Mouse (Mus musculus) lung, postnatal 36 days (tissue): Measurements from ENCODE around the gene Pald1.

Experiments used
- DNase-seq: peaks from one replicate; pipeline ENCODE4 v3.0.0; 2022; ENCODE audit warnings: mixed read lengths

Pald1 gene

DNA sequence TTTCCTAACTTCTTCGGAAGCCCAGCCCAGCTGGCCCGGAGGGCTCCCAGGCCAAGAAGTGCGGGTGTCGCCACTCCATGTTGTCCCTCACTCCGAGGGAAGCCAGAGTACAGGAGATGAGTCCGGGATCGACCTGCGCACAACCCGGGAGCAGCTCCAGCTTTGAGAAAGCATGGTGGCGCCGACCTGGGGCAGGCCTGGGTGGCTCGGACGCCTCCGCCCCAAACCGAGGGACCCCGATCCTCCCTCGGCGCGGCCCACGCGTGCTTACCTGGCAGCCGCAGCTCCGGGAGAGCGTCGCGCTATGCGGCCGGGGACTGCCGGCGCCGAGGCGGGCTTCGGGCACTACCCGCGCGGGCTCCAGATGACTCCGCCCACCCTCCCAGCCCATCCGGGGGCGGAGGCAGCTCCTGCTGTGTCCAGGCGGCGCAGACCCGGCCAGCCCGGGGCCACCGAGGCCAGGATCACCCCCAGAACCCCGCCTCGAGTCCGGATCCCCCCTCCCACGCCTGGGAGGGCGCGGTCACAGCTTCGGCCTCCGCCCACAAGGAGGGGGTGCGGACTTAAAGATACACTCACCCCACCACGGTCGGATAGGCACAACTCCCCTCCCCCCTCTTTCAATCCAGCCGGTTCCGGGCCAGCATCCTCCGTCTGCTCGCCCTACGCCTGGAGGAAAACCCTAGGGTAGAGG lies at the start of gene Pald1:
Gene Pald1 (minus strand): TSS at position 510 of the 694 bp plus-strand sequence.
- DNase-seq, result peak; percentile 91

DNA sequence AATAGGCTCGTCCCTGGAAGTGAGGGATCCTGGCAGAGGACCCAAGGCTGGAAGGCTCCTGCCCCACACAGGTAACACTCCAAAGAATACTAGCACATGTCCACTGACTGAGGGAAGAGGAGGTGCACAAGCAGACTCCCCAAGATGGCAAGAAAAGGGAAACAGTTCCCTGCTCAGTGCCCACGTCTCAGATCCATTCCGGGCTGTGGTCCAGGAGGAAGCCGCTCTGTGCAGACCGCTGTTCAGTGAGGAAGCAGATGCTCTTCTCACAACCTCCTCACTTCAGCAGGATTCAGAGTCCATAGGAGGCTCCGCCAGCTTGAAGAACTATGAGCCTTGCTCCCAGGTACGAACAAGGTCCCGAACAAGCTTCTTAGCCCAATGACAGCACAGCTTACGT lies 48.0 kb upstream of the Pald1 start:
- DNase-seq, result no peak

DNA sequence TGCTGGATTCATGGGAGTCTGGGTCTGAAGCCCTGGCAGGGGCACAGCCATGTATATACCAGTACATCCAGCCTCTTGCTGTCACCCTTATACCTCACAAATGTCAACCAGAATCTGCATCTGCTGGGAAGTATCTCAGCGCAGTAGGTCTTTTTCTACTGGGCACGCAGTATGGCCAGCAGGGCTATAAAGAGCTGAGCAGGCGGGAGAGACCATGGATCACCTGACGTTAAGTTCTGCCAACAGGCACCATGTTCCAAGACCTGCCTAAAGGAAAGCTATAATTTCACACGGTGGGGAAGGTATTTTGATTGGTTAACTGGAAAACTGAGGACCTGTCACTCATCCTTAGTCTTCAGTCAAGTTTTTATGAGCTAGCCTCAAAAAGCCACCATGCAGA lies 45.7 kb upstream of the Pald1 start:
- DNase-seq, result no peak

DNA sequence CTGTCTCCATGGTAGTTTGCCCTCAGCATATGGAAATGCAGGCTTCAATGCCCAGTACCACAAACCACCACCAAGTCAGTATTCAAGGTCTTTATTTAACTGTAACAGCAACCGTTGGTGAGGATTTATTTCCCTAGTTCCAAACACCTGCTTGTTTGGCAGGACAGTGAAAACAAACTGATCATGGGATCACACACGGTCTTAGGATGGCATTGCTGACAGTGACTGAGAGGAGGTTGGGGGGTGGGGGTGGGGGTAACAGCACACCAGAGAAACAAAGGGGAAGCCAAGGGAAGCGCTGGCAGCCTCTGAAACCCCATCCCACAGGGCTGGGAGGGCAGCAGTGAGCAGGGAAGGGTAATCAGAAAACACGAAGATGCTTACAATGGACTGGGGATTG lies 45.1 kb upstream of the Pald1 start:
- no peak for DNase-seq

DNA sequence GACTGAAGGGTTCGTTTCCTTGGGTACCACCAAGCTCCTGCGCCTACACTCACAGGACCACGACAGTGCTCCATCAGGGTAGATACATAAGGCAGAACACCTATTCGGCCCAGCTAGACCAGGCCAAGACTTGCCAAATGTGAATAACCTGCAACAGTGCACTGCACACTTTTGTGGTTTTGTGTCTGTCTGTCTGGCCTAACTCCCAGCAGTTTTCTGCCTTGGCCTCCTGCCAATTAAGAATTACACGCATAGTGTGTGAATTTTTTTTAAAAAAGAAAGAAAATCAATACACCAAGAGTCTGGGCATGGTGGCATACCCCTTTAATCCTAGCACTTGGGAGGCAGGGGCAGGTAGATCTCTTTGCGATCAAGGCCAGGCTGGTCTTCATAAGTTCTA lies 44.6 kb upstream of the Pald1 start:
- DNase-seq, result no peak

DNA sequence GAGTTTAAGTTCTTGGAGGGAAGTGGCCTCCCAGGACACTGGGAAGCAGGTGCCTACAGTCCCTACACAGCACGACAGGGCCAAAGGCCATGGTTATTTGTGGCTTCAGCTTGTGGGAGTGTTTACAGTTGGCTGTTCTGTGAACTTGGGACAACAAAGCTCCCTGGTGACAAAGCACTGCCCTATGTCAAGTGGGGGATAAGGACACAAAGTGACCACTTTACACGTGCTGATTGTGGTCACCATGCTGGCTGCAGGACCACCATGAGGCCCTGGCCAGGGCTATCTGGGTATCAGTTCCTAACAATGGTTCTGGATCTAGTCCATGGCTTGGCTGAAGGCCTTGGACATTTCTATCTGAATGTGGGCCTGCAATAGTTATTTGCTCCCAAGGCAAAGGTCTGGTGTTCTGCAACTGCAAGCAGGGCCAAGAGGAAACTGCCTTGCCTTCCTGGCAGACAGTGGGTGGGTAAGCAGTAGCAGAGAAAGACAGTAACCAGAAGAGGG lies 43.0 kb upstream of the Pald1 start:
- DNase-seq, result peak; percentile 65

DNA sequence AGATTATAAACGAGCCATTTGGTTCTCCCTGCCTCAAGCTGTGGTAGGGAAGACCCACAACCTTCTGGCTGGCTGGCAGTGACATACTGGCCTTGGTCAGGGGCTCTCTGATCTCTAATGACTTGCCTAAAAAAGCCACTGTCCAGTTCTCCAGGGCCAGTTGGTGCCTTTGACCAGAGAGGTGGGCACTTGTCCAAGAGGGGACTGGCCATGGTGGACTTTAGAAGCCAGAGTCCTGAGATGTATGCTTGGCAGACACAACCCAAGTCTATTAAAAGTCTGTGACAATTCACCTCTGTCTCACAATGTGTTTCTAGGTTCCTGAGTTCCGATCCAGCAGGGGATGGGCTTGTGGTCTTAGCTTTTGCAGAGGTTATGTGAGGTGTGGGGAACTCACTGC lies 41.7 kb upstream of the Pald1 start:
- no peak for DNase-seq

DNA sequence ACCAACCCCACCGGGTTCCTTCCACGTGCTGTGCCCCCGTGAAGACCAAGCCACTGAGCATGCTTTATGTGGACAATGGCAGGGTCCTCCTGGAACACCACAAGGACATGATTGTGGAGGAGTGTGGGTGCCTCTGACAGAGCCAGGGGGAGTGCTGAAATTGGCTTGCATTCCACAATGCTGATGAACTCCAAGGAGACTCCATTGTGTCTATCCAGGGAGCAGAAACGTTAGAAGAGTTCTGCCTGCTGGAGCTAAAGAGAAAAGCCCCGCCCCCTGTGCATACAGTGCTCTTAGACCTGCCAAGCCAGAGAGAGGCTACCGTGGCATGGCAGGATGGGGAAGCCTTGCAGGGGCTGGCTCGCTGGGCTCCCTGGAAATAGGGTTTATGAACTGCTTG lies 41.2 kb upstream of the Pald1 start:
- DNase-seq, result no peak

DNA sequence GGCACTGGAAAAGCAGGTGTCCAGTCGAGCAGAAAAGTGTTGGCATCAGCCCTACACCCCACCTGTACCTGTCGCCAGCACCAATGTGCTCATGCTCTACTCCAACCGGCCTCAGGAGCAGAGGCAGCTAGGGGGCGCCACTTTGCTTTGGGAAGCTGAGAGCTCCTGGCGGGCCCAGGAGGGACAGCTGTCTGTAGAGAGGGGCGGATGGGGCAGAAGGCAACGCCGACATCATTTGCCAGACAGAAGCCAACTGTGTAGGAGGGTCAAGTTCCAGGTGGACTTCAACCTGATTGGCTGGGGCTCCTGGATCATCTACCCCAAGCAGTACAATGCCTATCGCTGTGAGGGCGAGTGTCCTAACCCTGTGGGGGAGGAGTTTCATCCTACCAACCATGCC lies 40.0 kb upstream of the Pald1 start:
- DNase-seq, result peak; percentile 66

DNA sequence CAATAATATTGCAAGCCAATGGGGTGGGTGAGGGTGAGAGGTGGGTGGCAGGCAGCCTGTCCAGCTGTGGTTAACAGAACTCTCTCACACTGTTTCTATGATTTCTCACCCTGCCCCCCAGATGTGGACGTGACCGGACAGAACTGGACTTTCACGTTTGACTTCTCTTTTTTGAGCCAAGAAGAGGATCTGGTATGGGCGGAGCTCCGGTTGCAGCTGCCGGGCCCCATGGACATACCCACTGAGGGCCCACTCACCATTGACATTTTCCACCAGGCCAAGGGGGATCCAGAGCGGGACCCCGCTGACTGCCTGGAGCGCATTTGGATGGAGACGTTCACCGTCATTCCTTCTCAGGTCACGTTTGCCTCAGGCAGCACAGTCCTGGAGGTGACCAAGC lies 39.5 kb upstream of the Pald1 start:
- peak; percentile 11 for DNase-seq

DNA sequence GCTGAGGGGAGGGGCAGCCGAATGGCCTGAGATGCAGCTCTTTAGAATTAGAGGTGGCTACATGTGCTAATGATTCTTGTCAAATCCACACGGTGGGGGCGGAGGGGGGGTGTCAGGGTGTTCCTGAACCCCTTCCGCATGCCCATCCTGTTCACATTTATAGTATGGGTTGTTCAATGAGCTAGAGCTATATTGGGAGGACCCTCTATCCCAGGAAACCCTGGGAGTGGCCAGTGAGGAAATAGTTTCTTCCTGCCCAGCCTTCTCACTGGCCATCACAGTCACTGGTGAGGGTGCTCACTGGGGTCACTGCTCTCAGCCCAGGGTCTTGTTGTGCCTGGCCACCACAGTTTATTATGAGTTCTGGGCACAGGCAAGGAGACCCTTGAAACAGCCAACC lies 36.7 kb upstream of the Pald1 start:
- peak; percentile 50 for DNase-seq

DNA sequence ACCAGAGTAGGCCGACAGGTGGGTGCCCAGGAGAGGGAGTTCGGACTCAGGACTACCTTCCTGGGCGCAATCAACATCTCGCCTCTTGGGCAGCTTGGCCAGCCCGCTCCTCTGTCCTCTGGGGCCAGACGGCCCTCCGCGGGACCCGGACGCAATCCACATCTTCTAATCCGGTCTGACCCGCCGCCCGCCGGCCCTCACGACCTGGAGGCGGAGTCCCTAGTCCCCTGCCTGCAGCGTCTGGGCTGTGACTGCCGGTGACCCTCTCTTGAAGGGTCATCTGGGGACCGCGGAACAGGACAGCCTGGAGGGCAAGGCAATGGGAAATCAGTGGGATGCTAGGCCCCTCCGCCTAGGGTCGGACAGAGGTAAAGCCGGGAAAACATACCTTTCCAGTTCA lies 35.8 kb upstream of the Pald1 start:
- DNase-seq, result no peak

DNA sequence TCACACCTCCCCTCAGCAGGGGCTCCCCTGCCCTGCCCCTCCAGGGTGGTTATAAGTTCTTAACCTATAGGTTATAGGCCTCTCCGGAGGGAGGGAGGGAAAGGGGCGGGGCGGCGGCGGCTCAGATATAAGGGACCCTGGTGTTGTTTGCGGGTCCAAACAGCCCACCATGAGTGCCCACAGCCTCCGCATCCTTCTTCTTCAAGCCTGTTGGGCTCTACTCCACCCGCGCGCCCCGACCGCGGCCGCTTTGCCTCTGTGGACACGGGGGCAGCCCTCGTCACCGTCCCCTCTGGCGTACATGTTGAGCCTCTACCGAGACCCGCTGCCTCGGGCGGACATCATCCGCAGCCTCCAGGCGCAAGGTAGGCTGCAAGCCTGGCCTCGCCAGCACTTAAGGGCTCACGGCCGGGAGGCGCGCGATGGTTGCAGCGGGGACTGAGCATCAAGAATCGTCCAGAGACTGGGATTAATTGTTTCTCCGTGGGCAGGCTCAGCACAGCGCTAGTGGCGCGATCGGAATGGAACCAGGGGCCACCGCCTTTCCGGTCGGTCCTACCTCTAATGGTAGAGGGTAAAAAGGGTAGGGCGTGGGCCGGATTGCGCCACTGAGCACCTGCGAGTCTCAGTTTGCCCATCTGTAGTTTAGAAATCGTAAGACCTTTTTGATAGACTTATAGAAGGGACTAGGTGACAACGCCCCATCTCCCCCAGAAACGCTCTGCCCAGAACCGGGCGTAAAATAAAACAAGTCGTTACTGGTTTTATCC lies 35.0 kb upstream of the Pald1 start:
- DNase-seq, result peak; percentile 14

DNA sequence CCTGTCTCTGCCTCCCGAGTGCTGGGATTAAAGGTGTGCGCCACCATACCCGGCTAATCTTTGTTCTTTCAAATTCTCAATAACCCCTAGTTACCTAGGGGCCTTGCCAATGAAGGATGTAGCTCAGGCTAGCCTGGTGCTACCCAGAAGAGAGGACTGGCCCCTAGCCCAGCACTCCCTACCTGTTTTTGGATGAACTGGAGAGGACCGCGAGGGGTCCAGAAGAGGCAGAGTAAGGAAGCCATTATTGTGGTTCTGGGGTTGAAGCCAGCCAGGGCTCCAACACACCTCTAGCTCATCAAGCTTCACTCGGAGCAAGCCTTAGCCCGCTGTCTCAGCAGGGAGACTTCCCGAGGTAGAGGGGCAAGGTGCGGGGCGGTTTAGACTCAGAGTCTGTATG lies 34.3 kb upstream of the Pald1 start, which contains the start of gene Nodal:
Gene Nodal (plus strand): TSS at position 301 of the 400 bp plus-strand sequence.
- no peak for DNase-seq

DNA sequence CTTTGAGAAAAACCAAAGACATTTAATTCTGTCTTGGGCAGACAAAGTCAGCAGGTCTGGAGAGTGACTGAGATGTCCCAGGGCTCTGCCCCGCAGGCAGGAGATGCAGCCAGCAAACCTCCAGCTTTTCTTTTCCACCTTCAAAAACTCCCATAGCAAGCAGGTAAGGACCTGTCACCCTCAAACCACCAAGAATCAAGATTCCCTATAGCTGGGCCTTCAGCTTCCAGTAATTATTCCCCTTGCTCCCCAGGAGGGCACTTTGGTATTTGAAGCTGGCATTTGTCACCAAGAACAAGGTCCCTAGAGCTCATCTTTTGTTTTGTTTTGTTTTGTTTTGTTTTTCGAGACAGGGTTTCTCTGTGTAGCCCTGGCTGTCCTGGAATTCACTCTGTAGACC lies 33.7 kb upstream of the Pald1 start:
- DNase-seq, result no peak

DNA sequence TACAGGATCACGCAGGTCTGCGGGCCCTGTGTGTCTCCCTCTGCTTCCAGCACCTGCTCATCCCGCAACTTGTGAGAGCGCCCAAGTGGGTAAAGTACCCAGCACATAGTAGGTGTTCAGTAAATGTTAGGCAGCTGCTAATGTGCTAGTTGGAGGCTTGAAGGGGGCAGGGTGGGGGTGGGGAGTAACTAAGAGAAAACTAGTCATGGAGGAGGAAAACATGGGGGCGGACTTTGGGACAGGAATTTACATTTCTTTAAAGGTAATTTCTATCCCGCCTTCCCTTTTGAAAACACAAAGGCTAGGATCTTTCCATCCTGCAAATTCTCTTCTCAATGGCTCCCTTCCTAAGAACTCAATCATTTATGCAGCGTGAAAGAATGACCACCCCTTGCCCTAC lies 33.2 kb upstream of the Pald1 start:
- DNase-seq, result no peak

DNA sequence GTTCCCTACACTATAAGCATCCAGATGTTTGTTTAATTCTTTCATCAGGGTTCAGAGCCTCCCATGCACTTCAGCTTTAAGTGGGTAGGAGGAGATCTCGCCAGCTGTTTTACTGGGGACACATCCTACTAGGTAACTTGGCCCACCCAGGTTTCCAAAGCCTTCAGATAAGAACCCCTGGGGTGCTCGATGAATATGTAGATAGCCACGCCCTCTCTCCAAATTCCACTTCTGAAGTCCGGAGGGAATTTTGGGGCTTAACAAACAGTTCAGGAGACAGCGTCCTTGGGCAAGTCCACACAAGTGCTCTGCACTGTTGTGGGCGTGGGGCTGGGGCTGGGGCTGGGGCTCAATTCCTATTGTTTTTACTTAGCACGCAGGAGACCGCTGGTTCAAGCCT lies 32.6 kb upstream of the Pald1 start:
- DNase-seq, result no peak

DNA sequence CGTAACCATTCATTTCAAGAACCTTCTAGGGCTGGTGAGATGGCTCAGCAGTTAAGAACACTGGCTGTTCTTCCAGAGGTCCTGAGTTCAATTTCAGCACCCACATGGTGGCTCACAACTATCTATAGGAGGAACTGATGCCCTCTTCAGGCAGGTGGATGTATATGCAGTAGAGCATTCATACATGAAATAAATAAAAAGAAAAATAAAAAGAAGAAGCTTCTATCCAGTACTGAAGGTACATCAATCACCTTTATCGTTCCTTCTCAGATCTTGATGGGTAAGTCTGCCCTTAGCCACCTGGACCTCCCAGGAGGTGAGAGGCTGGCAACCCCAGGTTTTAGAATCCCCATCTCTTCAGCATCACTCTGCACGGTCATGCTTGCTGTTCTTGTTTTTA lies 31.9 kb upstream of the Pald1 start:
- DNase-seq, result no peak

DNA sequence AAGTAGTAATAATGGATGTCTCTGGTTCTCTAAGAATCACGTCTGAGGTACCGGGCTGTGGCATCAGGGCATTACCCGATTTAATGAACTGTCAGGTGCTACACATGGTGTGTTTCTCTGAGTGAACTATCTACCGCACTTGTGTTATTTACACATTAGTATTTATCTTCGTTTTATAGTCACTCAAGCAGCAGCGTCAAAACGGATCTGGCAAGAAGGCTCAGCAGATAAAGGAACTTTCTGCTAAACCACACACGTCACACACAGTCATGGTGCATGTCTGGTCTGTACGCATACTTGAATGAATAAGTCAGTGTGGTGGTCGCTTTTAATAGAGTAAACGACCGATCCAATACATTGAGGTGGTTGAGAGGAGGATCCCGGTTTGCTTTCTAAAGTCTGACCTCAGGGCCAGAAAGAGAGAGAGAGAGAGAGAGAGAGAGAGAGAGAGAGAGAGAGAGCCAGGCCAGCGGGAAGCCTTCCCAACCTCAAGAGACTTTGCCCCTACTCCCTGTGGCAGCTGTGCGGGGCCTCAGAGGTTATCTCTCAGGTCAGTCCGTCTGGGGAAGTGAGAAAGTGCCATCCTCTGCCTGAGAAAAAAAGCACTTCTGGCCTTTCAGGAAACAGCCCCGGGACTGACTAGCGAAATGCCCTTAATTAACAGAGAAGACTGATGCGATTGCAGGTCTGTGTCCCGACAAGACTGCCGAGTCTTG lies 29.7 kb upstream of the Pald1 start:
- DNase-seq, result no peak

DNA sequence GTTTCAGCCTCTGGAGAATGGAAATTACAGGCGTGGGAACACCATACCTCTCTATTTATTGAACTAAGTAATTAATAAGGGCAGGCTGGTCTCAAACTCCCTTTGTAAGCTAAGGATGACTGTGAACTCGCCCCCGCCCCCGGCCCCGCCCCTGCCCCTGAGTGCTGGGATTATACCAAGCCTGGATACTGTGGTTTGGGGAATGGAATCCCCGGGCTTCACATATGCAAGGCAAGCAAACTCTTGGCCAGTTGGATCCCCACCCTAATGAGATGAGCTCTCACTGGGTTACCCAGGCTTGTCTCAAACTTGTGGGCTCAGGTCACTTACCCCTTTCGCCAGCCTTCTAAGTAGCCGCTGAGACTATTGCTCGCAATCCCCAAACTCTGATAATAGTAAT lies 26.9 kb upstream of the Pald1 start:
- DNase-seq, result no peak

DNA sequence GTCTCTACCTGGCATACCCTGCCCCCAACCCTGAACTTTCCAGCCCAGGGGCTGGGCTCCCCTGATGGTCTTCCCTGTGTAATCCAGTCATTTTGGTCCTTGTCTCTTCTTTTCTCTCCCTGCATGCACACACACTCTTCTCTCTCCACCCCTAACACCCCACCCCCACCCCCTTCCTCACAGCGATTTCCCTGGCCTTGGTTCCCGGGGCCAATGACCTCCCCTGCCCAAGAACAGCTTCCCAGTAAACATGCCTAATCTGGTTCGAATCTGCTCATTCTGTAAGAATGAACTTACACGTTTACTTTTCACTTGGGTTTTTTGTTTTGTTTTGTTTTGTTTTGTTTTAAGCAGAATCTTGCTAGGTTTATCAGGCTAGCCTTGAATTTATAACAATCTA lies 26.4 kb upstream of the Pald1 start:
- no peak for DNase-seq

DNA sequence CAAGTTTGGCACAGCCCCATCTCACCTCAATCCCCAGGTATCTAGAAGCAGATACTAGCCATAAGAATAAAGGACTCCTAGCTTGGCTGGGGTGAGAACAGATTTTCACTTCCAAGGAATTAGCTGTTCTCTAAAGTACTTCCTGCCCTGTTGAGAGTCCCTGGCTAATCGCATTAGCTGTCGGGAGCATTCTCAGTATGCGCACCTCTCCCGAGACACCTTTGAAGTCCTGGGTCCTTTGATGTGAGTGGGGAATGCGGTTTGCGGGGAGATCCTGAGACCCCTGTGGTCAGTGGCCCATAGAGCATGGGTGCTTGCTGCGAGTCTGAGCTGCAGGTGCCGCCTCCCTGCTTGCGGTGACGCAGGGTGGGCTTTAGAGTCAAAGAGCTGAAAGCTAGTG lies 22.6 kb upstream of the Pald1 start:
- no peak for DNase-seq

DNA sequence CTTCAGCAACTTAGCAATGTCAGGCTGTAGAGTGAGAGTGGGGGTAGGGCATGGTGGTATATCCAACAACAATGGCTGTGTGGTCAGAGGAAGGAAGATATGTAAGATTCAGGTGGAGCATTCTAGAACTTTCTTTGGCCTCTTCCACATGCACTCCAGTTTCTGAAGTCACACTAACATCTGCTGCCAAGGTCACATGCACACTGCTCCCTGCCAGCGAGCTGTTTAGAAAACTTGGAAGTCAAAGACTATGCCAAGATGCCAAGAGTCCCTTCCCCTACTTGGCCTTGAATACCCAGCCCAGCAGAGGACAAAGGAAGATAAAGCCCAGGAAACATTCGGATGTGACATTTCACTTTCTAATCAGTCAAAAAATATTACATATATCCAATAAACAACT lies 19.6 kb upstream of the Pald1 start:
- peak; percentile 63 for DNase-seq

DNA sequence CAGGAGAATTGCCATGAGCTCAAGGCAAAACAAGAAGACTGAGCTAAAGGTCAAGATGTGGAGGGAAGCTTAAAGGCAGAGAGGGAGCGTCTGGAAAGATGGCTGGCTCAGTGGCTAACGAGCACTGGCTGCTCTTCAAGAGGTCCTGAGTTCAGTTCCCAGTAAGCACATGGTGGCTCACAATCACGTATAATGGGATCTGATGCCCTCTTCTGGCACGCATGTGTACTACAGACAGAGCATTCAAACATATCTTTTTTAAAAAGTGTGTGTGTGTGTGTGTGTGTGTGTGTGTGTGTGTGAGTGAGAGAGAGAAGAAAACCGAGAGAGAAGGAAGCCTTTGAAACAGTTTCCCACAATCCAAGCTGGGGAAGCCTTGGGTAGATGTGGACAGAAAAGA lies 19.1 kb upstream of the Pald1 start:
- peak; percentile 46 for DNase-seq
